Mouse (Mus musculus): Measurements from ENCODE around the gene Tedc2.

Tedc2 gene

DNA sequence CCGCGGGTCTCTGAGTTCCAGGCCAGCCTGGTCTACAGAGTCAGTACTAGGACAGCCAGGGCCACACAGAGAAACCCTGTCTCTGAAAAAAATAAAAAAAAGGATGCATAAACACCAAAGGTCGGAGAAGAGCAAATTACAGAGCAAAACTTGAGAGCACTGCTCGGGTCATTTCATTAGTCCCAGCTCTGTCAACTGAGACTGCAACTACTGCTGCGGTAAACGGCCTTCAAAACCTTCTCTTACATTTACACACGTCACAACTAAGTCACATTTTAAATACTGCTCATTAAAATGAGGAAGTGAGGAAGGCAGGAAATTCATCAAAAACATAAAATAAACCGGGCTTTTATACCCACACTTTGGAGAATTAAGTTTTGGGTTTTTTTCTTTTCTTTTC, 27.8 kb downstream of the Tedc2 start:
- DNase-seq: no peak

DNA sequence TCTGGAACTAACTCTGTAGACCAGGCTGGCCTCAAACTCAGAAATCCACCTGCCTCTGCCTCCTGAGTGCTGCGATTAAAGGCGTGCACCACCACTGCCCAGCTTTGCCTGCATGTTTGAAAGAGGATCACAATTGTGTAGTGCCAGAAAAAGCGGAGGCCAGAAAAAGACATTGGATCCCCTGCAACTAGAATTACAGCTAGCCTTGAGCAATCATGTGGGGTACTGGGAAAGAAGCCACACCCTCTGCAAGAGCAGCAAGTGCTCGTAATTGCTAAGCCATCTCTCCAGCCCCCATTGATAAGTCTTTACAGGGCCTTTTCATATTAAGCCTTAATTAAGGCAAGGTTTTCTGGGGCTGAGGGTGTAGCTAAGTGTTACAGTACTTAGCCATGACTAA, 29.2 kb downstream of the Tedc2 start:
- no peak for DNase-seq

DNA sequence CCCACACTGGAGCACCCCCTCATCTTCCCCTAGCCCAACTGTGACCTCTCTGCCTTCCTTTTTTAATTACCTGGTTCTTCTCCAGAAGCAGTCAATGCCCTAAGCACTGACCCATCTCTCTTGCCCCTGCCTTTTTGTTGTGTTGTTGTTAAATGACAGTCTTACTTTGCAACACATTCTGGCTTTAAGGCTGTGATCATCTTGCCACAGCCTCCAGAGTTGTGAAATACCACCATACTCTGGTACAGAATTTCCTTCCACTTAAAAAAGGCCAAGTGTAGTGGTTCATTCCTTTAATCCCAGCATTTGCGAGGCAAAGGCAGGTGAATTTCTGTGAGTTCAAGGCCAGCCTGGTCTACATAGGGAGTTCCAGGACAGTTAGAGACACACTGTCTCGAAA, 29.7 kb downstream of the Tedc2 start:
- DNase-seq: no peak

DNA sequence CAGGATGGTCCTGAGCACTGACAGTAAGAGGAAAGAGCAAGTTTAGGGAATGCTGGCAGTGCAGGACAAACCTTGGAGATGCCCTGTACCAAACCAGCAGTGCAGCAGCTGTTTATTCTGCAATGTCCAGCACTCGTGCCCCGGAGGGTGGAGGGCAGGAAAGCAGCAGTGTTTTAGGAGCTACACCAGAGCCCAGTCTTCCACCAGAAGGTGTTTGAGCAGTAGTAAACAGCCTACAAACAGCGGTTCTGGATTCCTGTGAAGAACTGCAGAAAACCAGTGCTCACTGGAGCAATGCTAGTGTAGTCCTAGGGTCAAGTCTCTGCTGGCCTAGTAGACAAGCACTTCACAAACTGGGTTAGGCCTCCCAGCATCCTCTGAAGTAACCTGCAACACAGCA, 46.4 kb downstream of the Tedc2 start:
- DNase-seq: no peak

DNA sequence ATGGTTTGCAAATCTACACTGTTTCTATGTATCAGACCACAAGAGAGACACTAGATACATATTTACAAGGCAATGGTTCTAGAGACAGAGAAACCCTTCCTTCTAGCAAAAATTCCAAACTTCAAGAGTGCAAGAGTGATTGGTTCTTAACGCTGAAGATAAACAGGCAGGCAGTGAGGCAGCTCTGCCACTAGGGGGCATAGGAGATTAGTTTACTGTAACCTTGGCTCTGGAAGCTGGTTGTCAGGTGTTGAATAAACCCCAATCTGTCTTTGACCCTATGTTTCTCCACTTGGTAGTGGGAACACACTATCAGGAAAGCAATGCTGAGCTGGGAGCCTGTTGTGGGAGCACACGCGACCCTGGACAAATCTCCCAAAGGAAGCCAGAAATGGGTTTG, 47.2 kb downstream of the Tedc2 start:
- DNase-seq: peak; percentile 86 to 88

DNA sequence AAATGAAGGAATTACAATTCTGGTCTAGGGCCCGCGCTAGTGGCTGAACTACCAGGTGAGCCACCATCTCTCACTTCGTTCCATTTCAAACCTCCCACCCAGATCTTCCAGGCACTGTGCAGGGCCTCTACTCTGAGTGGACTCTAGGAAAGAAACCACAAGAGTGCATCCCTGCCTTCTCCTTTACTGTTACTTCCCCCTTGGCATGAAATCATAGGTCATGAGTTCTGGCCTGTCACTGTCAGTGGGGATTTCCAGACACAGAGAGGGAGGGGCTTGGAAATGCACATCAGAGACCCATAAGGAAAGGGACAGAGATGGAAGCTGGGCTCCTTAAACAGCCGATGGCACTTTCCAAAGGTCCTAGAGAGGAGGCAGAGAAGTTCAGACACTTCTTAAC, 48.9 kb downstream of the Tedc2 start:
- DNase-seq: no peak

DNA sequence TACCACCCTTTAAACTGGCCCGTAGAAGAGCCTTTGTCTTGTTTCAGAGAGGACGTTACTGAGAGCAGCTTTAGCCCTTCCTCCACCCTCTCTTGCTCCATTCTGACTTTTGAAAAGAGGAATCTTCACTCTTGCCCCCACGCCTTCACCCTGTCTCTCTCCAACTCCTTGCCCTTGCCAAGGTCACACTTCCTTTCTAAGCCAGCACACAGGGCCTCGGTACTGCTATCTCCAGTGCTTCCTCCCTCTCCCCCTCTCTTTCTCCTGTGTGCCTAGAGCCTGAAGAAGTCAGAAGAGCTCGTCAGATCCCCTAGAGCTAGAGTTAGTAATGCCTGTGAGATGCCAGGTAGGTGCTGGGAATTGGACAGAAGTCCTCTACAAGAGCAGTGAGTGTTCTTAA, 49.9 kb downstream of the Tedc2 start:
- no peak for DNase-seq

DNA sequence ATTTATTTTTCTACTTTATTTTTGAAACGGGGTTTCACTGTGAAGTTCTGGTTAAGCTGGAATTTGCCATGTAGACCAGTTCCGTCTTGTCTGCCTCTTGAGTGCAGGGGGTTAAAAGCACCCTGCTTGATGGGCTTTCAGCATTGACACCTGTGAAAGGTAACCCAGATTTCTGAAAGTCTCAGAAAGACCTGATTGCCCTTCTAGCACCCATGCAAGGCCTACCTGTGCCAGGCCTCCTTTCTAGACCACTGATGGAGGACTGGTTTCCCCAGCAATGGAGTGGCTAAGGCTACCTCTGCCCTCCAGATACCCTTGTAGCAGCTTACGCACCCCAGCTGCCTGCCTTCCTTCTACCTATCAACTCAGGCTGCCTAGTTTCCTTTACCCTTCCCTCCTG, 50.5 kb downstream of the Tedc2 start:
- no peak for DNase-seq

DNA sequence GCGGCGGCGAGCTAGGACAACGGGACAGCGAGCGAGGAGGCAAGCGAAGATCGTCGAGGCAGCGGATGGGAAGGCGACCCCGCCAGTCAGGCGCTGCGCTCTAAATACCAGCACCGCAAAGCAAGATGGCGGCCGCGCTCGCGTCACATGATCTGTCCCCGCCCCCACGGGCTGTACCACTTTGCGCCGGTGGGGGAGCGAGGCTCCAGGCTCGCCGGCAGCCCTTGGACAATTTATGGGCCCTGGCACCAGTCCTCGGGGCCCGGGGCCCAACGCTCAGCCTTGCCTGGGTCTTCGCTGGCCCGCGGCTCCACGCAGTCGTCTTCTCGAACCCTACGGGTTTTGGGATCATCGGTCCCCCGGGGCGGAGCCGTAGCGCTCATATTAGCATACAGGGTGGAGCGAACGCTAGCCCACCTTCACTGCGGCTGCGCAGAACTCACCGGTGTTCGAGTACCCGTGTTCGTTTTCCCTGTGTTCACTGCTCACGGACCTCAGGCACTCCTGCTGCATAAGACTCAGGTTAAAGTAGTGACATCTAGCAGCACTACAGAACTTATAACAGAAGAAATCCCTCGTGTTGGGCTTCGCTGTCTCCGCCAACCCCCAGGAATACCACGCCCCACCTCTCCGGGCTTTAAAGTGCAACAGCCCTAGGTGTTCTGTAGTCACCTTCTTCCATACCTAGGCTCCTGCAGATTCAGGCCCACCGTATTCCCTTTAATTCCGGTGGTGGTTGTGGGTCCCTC, 51.2 kb downstream of the Tedc2 start, which contains the start of gene Atp6v0c:
Gene Atp6v0c (minus strand): TSS at position 386 of the 749 bp plus-strand sequence.
- peak; percentile 98 for DNase-seq

DNA sequence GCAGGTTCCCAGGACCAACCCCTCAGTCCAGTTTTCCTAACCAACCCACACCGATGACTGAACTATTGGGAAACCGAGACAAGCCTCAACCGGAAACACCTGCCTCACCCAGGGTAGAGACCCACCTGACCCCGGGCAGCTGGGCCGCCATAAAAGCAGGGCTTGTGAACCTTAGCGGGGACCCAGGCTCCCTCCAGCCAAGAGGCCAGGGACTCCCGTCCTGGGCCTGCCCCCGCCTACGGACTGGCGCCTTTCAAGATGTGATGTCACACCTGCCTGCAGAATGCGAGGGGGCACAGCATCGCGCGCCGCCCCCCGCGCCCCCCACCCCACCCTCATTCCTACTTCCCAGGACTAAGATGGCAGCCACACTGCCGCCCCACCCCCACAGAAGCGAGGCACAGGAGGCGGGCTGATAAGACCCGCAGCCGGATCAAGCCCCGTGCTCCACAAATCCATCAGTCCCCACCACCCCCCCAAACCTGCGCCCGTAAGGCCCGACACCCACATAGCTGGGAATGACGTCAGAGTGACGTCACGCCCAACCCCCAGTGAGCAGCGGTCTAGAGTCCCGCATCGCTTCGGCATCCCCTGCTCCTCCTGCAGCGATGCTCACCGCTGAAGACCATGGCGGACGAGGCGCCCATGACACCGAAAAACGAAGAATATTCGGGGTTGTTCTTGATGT, 51.9 kb downstream of the Tedc2 start:
- DNase-seq: peak; percentile 82 to 87

DNA sequence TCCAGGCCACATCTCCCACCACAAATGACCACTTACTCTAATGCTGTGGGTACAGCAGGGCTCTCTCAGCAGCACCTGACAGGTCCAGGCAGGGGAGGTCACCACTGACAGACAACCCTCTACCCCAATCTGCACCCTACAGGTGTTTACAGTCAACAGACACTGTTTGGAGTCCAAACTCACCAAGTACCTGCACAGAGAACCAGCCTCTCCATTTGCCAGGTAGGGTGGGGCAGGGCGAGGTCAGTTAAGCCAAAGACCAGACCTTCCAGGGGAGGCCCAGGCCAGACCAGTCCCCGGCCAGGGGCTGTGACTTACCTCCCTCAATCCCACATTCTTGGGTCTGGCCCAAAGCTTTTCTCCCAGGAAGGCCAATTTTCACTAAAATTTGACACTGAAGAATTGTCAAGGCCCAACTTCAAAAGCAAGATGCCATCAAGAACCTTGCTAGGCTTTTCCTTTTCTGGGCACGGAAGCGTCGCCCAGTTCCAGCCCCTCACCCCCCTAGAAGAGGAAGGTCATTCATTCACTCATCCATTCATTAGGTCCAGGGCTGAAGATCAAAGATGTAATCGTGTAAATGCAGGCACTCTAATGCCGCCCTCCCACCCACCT, 52.7 kb downstream of the Tedc2 start:
- no peak for DNase-seq

DNA sequence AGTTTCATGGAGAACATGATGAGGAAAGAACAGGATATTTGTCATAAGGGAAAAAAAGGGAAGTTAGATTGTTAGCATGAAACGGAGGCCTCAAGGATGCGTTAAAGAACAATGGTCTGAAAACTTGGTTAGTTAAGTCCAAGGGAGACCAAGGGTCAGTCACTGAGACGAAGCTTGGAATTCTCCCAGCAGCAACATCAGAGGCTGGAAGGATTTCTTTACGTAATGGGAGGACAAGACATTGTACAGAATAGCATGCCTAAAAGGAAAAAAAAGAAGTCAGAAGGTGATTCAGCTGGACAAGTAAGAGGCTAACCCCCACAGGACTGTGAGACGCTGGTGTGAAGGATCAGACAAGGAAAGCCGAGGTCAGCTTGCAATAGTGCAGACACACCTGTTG, 53.5 kb downstream of the Tedc2 start:
- DNase-seq: no peak
